Mouse (Mus musculus): ENCODE results near the gene Lrrc4c. TPM values are rescaled to one million over a fixed set of nuclear protein-coding genes. Genes with fewer than 3 reads are reported as not detected.

Lrrc4c gene
- total and polyA plus RNA-seq, 2 experiments from 2014 or later, result 0.08 to 0.66 TPM

DNA sequence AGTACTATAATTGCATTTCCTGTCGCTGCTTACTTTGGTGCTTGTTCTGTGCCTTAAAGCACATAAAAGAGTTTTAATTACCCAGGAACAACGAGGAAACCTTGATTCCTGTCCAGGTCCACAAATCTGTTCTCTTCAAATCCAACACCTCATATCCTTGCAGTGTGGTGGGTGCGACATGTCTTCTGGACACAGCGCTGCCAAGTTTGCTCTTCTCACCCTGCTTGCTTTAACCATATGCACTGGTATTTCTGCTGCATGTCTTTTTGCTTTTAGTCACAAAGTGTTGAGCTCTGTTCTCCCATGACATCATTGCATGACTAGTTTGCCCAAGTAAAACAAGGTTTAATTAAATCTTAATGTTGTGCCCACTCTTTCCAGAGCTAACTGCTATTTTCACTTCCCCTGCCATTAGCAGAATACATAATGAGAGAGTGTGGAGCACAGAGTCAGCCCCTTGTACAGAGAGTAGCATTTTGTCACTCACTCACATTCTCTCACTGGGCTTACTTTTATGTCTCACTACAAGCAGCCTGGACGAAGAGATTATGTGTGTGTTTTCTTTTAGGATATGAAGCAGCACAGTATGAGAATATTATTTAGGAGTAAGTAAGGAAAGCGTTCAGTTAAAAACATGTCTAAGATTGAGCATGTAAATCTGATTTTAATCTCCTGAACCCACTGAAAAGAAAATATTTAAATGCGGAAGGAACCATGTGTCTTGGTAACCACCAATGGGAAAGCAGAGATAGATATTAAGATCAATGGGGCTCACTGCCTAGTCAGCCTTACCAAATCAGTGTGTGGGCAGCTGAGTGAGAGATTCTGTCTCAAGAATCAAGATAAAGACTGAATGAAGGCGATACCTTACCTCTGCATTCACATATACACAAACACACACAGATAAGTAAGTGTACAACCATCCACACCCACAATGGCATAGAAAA lies 1096.7 kb downstream of the Lrrc4c start:
- Histone ChIP-seq H3K4me1 (ENCODE audit: control insufficient read depth, insufficient read depth) (no peaks in the 10 kb centered on the region), H3K4me3 (ENCODE audit: low read depth, low read length) (no peak overlapping the region), H3K36me3 (replicated peaks; ENCODE audit: control insufficient read depth, insufficient read depth, low read length) (no peaks in the 10 kb centered on the region), H3K9ac (replicated peaks; ENCODE audit: low read depth, low read length) (no peak overlapping the region), H3K9me3 (replicated peaks; ENCODE audit: control insufficient read depth, low read length) (no peaks in the 10 kb centered on the region), H3K27ac (ENCODE audit: low read depth) (no peak overlapping the region), H3K4me2 (ENCODE audit: low read depth, low read length) (no peak overlapping the region), H3K27me3 (ENCODE audit: control insufficient read depth, insufficient read depth, low read length) (no peaks in the 10 kb centered on the region)
- TF ChIP-seq CTCF (IDR thresholded peaks at IDR 0.05; ENCODE audit: low read depth), result no peak
- TF ChIP-seq EP300 (IDR thresholded peaks at IDR 0.05; ENCODE audit: low read depth), result no peak
- ATAC-seq (ENCODE audit: insufficient read depth, low read depth) (no peak), DNase-seq (ENCODE audit: low spot score) (no peak)
- WGBS, result 73% methylated on average over 8 of the region's 8 CpGs

DNA sequence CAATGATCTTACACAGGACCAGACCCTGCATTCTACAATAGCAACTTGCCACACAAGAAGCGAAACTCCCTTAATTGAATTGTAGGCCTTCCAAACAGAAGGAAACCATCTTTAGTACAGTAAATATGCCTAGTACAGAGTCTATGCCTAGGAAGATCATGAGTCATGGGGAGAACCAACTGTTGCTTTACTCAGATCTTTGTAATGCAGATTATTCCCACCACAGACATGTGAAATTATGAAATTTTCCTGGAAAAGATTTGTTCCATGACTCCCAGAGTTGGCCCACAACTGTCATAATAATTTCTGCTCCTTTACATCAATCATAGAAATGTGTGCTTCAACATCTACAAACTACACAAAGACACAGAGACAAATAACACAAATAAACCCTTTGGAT lies 1116.2 kb downstream of the Lrrc4c start:
- TF ChIP-seq CTCF (IDR thresholded peaks at IDR 0.05; ENCODE audit: low read depth), result no peak
- TF ChIP-seq EP300 (IDR thresholded peaks at IDR 0.05; ENCODE audit: low read depth), result no peak
- no peak overlapping the region for H3K27ac ChIP-seq (ENCODE audit: low read depth)
- H3K36me3 ChIP-seq (replicated peaks; ENCODE audit: control insufficient read depth, insufficient read depth, low read length), result no peaks in the 10 kb centered on the region
- no peak overlapping the region for H3K4me2 ChIP-seq (ENCODE audit: low read depth, low read length)
- no peaks in the 10 kb centered on the region for H3K27me3 ChIP-seq (ENCODE audit: control insufficient read depth, insufficient read depth, low read length)
- no peak for ATAC-seq (ENCODE audit: insufficient read depth, low read depth)
- DNase-seq (ENCODE audit: low spot score), result no peak
- 91% methylated on average over 1 of the region's 1 CpGs for WGBS
- H3K4me1 ChIP-seq (ENCODE audit: control insufficient read depth, insufficient read depth), result no peaks in the 10 kb centered on the region
- H3K4me3 ChIP-seq (ENCODE audit: low read depth, low read length), result no peak overlapping the region
- no peaks in the 10 kb centered on the region for H3K9me3 ChIP-seq (replicated peaks; ENCODE audit: control insufficient read depth, low read length)
- H3K9ac ChIP-seq (replicated peaks; ENCODE audit: low read depth, low read length), result no peak overlapping the region

DNA sequence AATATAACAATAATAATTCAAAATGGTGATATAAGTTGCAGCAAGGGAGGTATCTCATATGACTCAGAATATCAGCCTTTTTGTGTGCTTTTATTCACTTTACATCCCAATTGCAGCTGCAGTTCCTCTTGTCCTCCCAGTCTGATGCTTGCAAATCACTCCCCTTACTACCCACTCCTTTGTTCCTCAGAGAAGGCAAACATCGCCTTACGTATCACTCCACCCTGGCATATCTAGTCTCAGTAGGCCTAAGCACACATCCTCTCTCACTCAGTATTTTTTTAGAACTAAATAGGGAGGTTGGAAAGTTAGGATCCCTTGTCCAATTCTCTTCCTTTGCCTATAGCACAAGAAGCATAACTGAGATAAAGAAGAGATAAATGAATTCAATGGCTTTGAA lies 1117.6 kb downstream of the Lrrc4c start:
- Histone ChIP-seq H3K27ac (ENCODE audit: low read depth) (no peak overlapping the region), H3K9me3 (replicated peaks; ENCODE audit: control insufficient read depth, low read length) (no peaks in the 10 kb centered on the region), H3K9ac (replicated peaks; ENCODE audit: low read depth, low read length) (no peak overlapping the region), H3K4me2 (ENCODE audit: low read depth, low read length) (no peak overlapping the region), H3K4me1 (ENCODE audit: control insufficient read depth, insufficient read depth) (no peaks in the 10 kb centered on the region), H3K27me3 (ENCODE audit: control insufficient read depth, insufficient read depth, low read length) (no peaks in the 10 kb centered on the region), H3K36me3 (replicated peaks; ENCODE audit: control insufficient read depth, insufficient read depth, low read length) (no peaks in the 10 kb centered on the region), H3K4me3 (ENCODE audit: low read depth, low read length) (no peak overlapping the region)
- ATAC-seq (ENCODE audit: insufficient read depth, low read depth) (no peak), DNase-seq (ENCODE audit: low spot score) (no peak)
- TF ChIP-seq CTCF (IDR thresholded peaks at IDR 0.05; ENCODE audit: low read depth) (no peak), EP300 (IDR thresholded peaks at IDR 0.05; ENCODE audit: low read depth) (no peak)
- WGBS, result 72% methylated on average over 2 of the region's 2 CpGs

DNA sequence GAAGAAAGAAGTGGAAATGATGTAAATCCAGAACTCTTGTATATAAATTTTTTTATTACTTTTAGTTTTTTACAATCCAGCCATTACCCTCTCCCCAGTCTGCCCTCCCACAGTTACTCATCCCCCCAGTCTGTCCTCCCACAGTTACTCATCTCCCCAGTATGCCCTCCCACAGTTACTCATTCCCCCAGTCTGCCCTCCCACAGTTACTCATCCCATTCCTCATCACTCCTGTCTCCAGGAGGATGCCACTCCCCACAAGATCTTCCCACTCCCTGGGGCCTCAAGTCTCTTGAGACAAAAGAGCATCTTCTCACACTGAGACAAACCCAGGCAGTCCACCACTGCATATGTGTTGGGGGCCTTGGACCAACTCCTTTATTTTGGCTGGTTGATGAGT lies 1119.8 kb downstream of the Lrrc4c start:
- Histone ChIP-seq H3K9me3 (replicated peaks; ENCODE audit: control insufficient read depth, low read length) (no peaks in the 10 kb centered on the region), H3K4me1 (ENCODE audit: control insufficient read depth, insufficient read depth) (no peaks in the 10 kb centered on the region), H3K9ac (replicated peaks; ENCODE audit: low read depth, low read length) (no peak overlapping the region), H3K4me2 (ENCODE audit: low read depth, low read length) (no peak overlapping the region), H3K27ac (ENCODE audit: low read depth) (no peak overlapping the region), H3K27me3 (ENCODE audit: control insufficient read depth, insufficient read depth, low read length) (no peaks in the 10 kb centered on the region), H3K36me3 (replicated peaks; ENCODE audit: control insufficient read depth, insufficient read depth, low read length) (no peaks in the 10 kb centered on the region), H3K4me3 (ENCODE audit: low read depth, low read length) (no peak overlapping the region)
- TF ChIP-seq CTCF (IDR thresholded peaks at IDR 0.05; ENCODE audit: low read depth) (no peak), EP300 (IDR thresholded peaks at IDR 0.05; ENCODE audit: low read depth) (no peak)
- no peak for DNase-seq (ENCODE audit: low spot score)
- ATAC-seq (ENCODE audit: insufficient read depth, low read depth), result no peak

DNA sequence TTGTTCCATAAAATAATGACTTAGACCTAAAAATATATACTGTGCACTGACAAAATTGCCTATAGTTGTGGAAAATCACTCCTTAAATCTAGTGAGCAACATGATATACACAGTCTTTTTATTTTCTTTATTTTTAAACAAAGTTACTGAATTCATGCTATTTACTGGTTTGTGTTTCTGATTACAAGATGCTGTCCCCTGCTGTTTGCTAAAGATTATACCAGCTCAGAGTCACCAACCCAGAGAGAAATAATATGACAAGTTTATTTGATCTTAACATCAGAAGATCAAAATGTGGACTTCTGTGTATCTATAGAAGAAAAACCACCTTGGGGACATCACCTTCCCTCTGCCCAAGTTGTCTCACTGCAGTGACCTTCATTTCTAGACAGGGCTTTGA lies 1145.6 kb downstream of the Lrrc4c start:
- TF ChIP-seq CTCF (IDR thresholded peaks at IDR 0.05; ENCODE audit: low read depth) (no peak), EP300 (IDR thresholded peaks at IDR 0.05; ENCODE audit: low read depth) (no peak)

More for the DNA sequence above, 1145.6 kb downstream of the Lrrc4c start:
- DNase-seq (ENCODE audit: low spot score) (no peak), ATAC-seq (ENCODE audit: insufficient read depth, low read depth) (no peak)
- Histone ChIP-seq H3K4me1 (ENCODE audit: control insufficient read depth, insufficient read depth) (no peaks in the 10 kb centered on the region), H3K4me2 (ENCODE audit: low read depth, low read length) (no peak overlapping the region), H3K9ac (replicated peaks; ENCODE audit: low read depth, low read length) (no peak overlapping the region), H3K4me3 (ENCODE audit: low read depth, low read length) (no peak overlapping the region), H3K27me3 (ENCODE audit: control insufficient read depth, insufficient read depth, low read length) (peaks cover 12% of the 10 kb centered on the region), H3K27ac (ENCODE audit: low read depth) (no peak overlapping the region), H3K36me3 (replicated peaks; ENCODE audit: control insufficient read depth, insufficient read depth, low read length) (no peaks in the 10 kb centered on the region), H3K9me3 (replicated peaks; ENCODE audit: control insufficient read depth, low read length) (no peaks in the 10 kb centered on the region)
